Mouse (Mus musculus) midbrain, embryonic 12.5 days (tissue): ENCODE data around the gene Csf2rb2. TPM values are rescaled to one million over a fixed set of nuclear protein-coding genes. Genes with fewer than 3 reads are reported as not detected.
"Not testable (repeated sequence)": the region's sequence is repeated elsewhere in the genome, so short reads cannot be mapped to it uniquely, and the experiment has no call there.

Experiments
- ATAC-seq: fragments of 200-750 bp; cut with Nextera tagmentation; 2 replicates; pipeline ENCODE4 v1.8.0; 2017; ENCODE audit warnings: low read depth, moderate TSS enrichment, moderate library complexity; ENCODE audit not compliant: low FRiP score
- H3K27ac ChIP-seq: fragments of 300-500 bp; sonication (generic); replicated peaks from 2 replicates; pipeline ENCODE4 v1.5.1; 2016; ENCODE audit warnings: mild to moderate bottlenecking
- H3K27me3 ChIP-seq: fragments of 300-500 bp; sonication (generic); 2 replicates; pipeline ENCODE4 v1.6.1; 2016; ENCODE audit warnings: mild to moderate bottlenecking
- H3K36me3 ChIP-seq: fragments of 300-500 bp; sonication (generic); 2 replicates; pipeline ENCODE4 v1.6.1; 2016
- H3K4me1 ChIP-seq: fragments of 300-500 bp; sonication (generic); 2 replicates; pipeline ENCODE4 v1.6.1; 2016
- H3K4me2 ChIP-seq: fragments of 300-500 bp; sonication (generic); replicated peaks from 2 replicates; pipeline ENCODE4 v1.6.1; 2016; ENCODE audit warnings: mild to moderate bottlenecking, moderate library complexity
- H3K4me3 ChIP-seq: fragments of 300-500 bp; sonication (generic); 2 replicates; pipeline ENCODE4 v1.5.1; 2016; ENCODE audit warnings: mild to moderate bottlenecking
- H3K9ac ChIP-seq: fragments of 300-500 bp; sonication (generic); replicated peaks from 2 replicates; pipeline ENCODE4 v1.6.1; 2016; ENCODE audit warnings: mild to moderate bottlenecking, moderate library complexity
- H3K9me3 ChIP-seq: fragments of 300-500 bp; sonication (generic); 2 replicates; pipeline ENCODE4 v1.6.1; 2016; ENCODE audit warnings: mild to moderate bottlenecking
- WGBS: fragments of 180-500 bp; shearing (Covaris S2); methylation state at CpG from one replicate; pipeline ENCODE4 v1.1.7; 2016; 5-methylcytosine and 5-hydroxymethylcytosine counted together
- polyA plus RNA-seq: library from polyadenylated mRNA; unstranded; fragments of >200 nt; fragmentation: Nextera tagmentation; extraction: Ambion mirVana; gene quantifications from 2 replicates; pipeline ENCODE4 v1.2.1, GENCODE M21; 2016

Csf2rb2 gene
- polyA plus RNA-seq, 1 experiment from 2014 or later = 0.18 TPM

DNA sequence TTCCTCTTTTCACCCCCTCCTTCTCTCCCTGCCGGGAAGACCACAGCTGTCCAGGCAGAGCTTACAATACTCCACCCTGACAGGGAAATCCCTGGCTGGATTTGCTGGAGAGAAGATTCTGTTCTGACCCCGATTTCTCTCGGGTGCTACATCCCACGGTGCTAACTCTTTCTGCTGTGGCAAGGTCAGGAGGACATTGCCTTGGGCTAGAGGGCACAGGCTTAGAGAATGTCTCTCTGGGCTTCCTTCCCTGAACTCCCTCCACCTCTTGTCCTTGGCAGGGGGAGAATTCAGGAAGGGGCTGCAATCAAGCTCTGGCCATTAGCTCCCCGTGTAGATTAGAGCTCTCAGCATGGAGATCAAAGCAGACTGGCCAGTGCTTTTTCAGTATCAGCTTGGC, 4.3 kb upstream of the Csf2rb2 start:
- Histone ChIP-seq H3K9ac (no peak overlapping the region), H3K4me3 (no peak overlapping the region), H3K4me2 (no peak overlapping the region), H3K27ac (no peak overlapping the region), H3K9me3 (no peaks in the 10 kb centered on the region), H3K27me3 (no peaks in the 10 kb centered on the region; the same call in 1 of the 2 replicates), H3K4me1 (no peaks in the 10 kb centered on the region), H3K36me3 (no peaks in the 10 kb centered on the region)
- no peak for ATAC-seq
- WGBS = 42% methylated on average over 5 of the region's 5 CpGs

DNA sequence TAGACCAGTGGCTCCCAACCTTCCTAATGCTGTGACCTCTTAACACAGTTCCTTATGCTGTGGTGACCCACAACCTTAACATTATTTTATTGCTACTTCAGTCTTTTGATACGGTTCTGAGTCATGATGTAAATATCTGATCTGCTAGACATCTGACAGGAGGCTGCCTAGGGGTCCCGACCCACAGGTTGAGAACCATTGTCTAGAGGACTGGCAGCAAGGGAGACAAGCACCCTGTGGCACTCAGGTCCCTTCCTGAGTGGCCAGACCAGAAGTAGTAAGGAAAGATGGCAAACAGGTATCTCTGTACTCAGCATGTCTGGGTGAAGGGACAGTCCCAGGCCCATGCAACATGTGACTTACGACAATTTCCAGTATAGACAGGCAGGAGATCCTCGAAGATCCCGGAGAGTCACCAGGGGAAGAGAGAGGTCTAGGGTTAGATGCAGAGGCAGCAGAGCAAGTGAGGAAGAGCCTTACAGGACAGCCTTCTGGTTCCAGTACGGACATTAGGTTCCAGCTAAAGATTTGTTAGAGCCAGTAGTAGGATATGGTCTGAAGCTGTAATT, 1.8 kb downstream of the Csf2rb2 start:
- H3K4me2 ChIP-seq = no peak overlapping the region
- no peak overlapping the region for H3K27ac ChIP-seq
- H3K4me3 ChIP-seq = no peak overlapping the region
- H3K36me3 ChIP-seq = no peaks in the 10 kb centered on the region
- no peak for ATAC-seq
- WGBS = 91% methylated on average over 6 of the region's 6 CpGs
- no peak overlapping the region for H3K9ac ChIP-seq
- H3K4me1 ChIP-seq = no peaks in the 10 kb centered on the region
- H3K27me3 ChIP-seq = no peaks in the 10 kb centered on the region; the same call in 1 of the 2 replicates
- H3K9me3 ChIP-seq = no peaks in the 10 kb centered on the region

DNA sequence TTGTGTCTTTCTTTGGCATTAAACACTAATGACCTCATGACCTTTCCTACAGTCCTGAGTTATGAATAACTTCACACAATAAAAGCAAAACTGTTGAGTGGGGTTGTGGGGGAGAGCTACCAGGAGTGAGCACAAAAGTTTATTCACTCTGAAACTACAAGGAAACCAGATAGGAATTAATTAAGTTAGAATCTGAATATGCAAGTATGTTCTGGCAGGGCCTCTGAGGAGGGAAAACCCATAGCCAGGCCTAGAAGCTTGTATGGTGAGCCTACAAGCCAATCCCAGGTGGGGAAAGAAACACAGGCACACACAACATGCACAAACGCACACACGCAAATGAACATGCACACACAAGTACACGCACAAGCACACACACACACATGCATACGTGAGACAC, 2.8 kb downstream of the Csf2rb2 start:
- H3K27me3 ChIP-seq = no peaks in the 10 kb centered on the region; the same call in 1 of the 2 replicates
- H3K36me3 ChIP-seq = no peaks in the 10 kb centered on the region
- no peak overlapping the region for H3K27ac ChIP-seq
- no peak for ATAC-seq
- H3K9me3 ChIP-seq = no peaks in the 10 kb centered on the region
- H3K4me1 ChIP-seq = no peaks in the 10 kb centered on the region
- no peak overlapping the region for H3K9ac ChIP-seq
- no peak overlapping the region for H3K4me3 ChIP-seq
- no peak overlapping the region for H3K4me2 ChIP-seq
- 90% methylated on average over 4 of the region's 4 CpGs for WGBS

DNA sequence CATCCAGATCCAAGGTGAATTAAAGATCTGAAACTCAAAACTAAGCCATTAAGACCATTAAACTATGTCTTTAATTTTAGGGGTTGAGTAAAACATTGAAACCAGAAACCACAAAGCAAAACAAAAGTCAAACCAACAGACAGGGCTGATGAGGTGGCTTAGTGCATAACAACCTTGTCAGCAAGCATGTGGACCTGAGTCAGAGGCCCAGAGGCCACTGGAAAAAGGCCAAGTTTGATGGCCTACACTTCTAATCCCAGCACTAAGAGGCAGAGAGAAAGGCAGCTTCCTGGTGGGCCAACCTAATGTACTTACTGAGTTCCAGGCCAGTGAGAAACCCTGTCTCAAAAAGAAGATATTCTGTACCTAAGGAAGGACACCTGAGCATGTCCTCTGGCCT, 4.7 kb downstream of the Csf2rb2 start:
- Histone ChIP-seq H3K4me2 (no peak overlapping the region), H3K9ac (no peak overlapping the region), H3K4me1 (no peaks in the 10 kb centered on the region), H3K9me3 (no peaks in the 10 kb centered on the region), H3K27ac (no peak overlapping the region), H3K36me3 (no peaks in the 10 kb centered on the region), H3K4me3 (no peak overlapping the region), H3K27me3 (no peaks in the 10 kb centered on the region; the same call in 1 of the 2 replicates)
- no peak for ATAC-seq

DNA sequence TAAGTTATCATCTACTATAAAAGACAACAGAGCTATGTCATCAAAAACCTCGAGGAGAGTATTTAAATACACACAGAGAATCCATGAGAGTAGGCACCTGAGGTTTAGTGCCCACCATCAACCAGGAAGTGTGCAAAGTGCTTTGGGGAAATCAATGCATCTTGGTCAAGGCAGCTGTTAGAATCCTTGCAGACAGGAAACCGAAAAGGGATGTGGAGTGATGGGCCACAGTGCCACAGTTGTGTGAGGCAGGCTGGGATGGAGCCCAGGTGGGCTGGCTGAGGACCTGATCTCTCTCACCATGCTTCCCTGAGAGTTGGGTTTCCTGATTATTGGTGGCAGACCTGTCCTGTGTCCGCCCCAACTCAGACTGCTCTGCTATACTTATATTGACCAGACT, 5.9 kb downstream of the Csf2rb2 start:
- Histone ChIP-seq H3K36me3 (no peaks in the 10 kb centered on the region), H3K4me3 (no peak overlapping the region), H3K9me3 (no peaks in the 10 kb centered on the region), H3K27ac (no peak overlapping the region), H3K4me2 (no peak overlapping the region), H3K4me1 (no peaks in the 10 kb centered on the region), H3K9ac (no peak overlapping the region), H3K27me3 (no peaks in the 10 kb centered on the region)
- 82% methylated on average over 3 of the region's 3 CpGs for WGBS
- ATAC-seq = no peak

DNA sequence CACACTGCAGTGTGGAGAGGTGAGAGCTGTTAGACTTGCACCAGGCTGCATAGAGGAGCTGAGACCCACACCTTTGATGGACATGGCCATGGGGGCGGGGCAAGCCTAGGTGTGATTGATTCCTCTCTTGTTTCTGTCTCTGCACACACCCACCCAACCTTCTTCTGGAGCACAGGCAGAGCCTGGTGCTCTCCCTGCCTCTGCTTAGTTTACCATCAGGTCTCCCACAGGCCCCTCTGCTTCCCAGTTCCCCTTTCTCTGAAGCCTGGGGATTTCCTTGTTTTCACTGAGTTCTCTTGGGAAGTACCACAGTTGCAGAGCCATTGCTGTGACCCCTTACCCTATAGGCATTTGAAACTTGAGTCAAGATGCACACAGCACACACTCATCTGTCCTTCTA, 7.0 kb downstream of the Csf2rb2 start:
- Histone ChIP-seq H3K27me3 (no peaks in the 10 kb centered on the region), H3K4me3 (no peak overlapping the region), H3K27ac (no peak overlapping the region), H3K36me3 (no peaks in the 10 kb centered on the region), H3K4me2 (no peak overlapping the region), H3K9me3 (no peaks in the 10 kb centered on the region), H3K9ac (no peak overlapping the region), H3K4me1 (no peaks in the 10 kb centered on the region)
- WGBS = 79% methylated on average over 1 of the region's 1 CpGs
- ATAC-seq = no peak

DNA sequence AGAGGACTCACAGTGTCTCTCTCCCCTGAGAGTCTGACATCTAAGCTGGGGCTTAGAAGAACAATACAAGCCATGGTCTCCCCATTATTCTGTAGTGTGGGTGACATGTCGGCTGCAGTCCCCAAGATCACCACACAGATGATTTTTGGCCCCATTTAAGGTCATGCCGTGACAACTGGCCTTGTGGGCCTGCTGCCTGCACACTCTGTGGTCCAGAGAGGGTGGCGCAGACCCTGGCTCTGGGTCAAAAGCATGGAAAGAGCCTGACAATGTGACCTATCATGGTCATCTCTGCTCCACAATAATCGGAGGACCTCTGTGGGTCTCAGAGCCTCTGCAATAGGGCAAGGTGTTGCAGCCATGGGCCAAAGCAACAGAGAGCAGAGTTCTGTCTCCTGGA, 11.8 kb downstream of the Csf2rb2 start:
- no peak overlapping the region for H3K9ac ChIP-seq
- no peaks in the 10 kb centered on the region for H3K9me3 ChIP-seq
- H3K36me3 ChIP-seq = no peaks in the 10 kb centered on the region
- no peak overlapping the region for H3K4me3 ChIP-seq
- WGBS = 78% methylated on average over 4 of the region's 4 CpGs
- H3K27ac ChIP-seq = no peak overlapping the region
- no peak for ATAC-seq
- H3K27me3 ChIP-seq = no peaks in the 10 kb centered on the region
- 0 out of 2 replicates have a peak, but pooled peaks cover 4% of the 10 kb centered on the region for H3K4me1 ChIP-seq
- H3K4me2 ChIP-seq = no peak overlapping the region

DNA sequence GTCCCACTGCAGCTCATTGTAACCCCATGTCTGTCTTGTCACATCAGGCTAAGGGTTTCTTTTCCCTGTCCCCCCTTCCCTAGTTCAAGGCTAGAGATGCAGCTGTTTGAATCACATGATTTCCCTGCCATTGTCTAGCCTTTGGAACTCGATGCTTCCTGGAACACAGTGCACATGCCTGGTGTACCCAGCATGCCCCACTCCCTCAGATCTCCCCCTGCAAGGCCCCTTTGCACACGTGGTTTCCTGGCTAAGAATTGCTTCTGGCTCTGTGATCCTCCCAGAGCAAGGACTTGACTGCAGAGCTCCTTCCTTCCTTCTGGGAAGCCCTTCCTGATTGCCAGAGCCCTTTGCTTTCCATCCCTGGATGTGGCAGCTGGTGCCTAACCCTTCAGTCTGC, 12.3 kb downstream of the Csf2rb2 start:
- not testable (repeated sequence) for H3K9me3 ChIP-seq, H3K27ac ChIP-seq, H3K36me3 ChIP-seq, H3K9ac ChIP-seq, H3K4me1 ChIP-seq, H3K4me2 ChIP-seq, H3K4me3 ChIP-seq, H3K27me3 ChIP-seq, ATAC-seq
- 11% methylated on average over 2 of the region's 2 CpGs for WGBS

DNA sequence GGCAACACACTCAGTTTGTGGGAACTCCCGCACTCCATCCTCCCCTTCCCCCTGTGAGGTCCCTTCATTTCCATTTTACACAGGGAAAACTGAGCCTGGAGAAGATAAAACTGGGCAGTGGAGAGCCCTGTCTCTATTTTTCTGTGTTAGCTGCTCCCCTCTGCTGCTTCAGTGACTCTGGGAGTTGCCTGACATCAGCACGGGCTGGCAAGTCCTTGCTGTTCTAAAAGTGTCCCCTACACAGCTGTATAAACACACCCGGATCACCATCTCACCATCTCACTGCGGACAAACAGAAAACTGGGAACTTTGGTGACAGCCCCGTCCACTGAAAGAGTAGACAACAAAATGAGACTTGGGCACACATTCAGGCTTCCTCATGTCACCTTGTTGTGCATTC, 15.7 kb downstream of the Csf2rb2 start:
- H3K4me2 ChIP-seq, H3K9me3 ChIP-seq, ATAC-seq, H3K27ac ChIP-seq, H3K4me3 ChIP-seq, H3K9ac ChIP-seq, H3K36me3 ChIP-seq, H3K4me1 ChIP-seq, H3K27me3 ChIP-seq: not testable (repeated sequence)
- 80% methylated on average over 5 of the region's 5 CpGs for WGBS

DNA sequence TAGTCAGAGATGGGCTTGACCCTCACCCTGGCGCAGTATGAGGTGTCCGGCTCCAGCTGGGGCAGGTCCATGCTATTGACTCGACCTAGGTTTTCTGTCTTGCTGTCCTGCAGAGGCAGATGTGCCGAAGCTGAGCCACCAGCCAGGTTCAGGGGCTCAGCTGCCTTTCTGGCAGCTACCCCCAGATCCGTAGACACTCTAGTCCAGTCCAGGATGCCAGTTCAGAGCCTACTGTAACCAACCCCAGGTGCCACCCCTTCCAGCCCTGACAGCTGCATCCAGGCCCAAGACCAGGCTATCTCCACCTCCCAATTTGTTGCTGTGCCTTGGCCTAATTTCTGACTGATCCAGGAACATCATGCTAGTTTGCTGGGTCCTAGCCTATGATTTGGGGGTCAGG, 17.6 kb downstream of the Csf2rb2 start:
- 88% methylated on average over 5 of the region's 5 CpGs for WGBS
- ATAC-seq = no peak
- H3K4me3 ChIP-seq = no peak overlapping the region
- no peak overlapping the region for H3K9ac ChIP-seq
- no peaks in the 10 kb centered on the region for H3K27me3 ChIP-seq
- H3K4me2 ChIP-seq = no peak overlapping the region
- H3K4me1 ChIP-seq = 0 out of 2 replicates have a peak, but pooled peaks cover 3% of the 10 kb centered on the region
- no peaks in the 10 kb centered on the region for H3K36me3 ChIP-seq
- H3K9me3 ChIP-seq = no peaks in the 10 kb centered on the region
- no peak overlapping the region for H3K27ac ChIP-seq

DNA sequence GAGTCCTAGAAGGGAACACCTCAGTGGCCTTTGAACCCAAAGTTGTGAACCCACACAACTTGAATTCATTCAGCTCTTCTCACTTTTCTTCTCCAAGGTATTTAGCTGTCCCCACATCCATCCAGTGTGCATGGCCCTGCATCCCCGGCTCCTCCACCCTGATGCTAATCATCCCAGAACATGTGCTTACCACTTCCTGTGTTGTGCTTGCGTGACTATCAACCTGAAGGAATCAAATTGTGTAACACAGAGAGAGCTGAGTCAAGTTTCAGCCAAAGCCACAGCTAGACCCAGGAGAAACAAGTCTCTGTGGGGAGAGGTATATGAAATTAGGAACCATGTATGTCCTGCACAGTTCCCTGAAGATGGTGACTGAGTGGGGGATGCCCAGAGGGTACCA, 27.2 kb downstream of the Csf2rb2 start:
- Histone ChIP-seq H3K4me3 (no peak overlapping the region), H3K27me3 (no peaks in the 10 kb centered on the region), H3K9me3 (no peaks in the 10 kb centered on the region), H3K9ac (no peak overlapping the region), H3K27ac (no peak overlapping the region), H3K36me3 (no peaks in the 10 kb centered on the region), H3K4me1 (0 out of 2 replicates have a peak, but pooled peaks cover 4% of the 10 kb centered on the region), H3K4me2 (no peak overlapping the region)
- ATAC-seq = no peak
- 82% methylated on average over 2 of the region's 2 CpGs for WGBS

DNA sequence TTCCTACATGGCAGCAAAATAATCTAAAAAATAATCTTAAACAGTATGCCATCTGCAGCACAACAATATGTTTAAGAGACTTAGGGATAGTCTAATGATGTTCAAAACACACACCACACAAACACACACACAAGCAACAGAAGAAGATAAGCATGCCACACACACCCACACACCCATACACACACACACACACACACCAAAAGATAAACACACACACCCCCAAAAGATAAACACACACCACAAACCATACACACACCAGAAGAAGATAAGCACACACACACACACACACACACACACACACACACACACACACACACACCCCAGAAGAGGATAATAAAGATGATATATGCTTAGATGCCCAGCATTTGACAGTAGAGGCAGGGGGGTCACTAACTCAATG, 34.3 kb downstream of the Csf2rb2 start:
- no peak for ATAC-seq
- H3K4me3 ChIP-seq = no peak overlapping the region

DNA sequence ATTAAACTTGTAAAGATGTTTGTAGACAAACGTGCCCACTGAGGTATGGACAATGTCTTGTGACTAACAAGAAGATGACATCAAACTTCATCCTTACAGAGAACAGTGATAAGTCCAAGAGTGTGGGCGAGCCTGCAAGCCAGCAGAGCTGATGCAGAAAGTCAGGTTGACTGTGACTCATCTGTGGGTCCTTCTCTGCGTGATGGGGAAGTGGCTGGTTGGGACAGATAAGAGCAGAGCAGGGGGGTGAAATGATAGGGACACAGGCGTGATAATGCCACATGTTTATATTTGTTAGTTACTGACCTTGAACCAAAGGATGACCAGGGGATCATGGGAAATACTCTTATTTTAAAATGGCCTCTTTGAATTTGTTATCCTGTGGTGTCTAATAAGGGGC, 37.7 kb downstream of the Csf2rb2 start:
- no peaks in the 10 kb centered on the region for H3K27me3 ChIP-seq
- H3K9me3 ChIP-seq = peaks cover 5% of the 10 kb centered on the region; the same call in 1 of the 2 replicates
- no peak overlapping the region for H3K4me3 ChIP-seq
- 75% methylated on average over 4 of the region's 4 CpGs for WGBS
- H3K27ac ChIP-seq = no peak overlapping the region
- no peak overlapping the region for H3K9ac ChIP-seq
- no peaks in the 10 kb centered on the region for H3K36me3 ChIP-seq
- no peaks in the 10 kb centered on the region for H3K4me1 ChIP-seq
- H3K4me2 ChIP-seq = no peak overlapping the region
- ATAC-seq = no peak

More for the DNA sequence above, 34.3 kb downstream of the Csf2rb2 start:
- no peak overlapping the region for H3K27ac ChIP-seq
- 0 out of 2 replicates have a peak, but pooled peaks cover 3% of the 10 kb centered on the region for H3K4me1 ChIP-seq
- no peak overlapping the region for H3K4me2 ChIP-seq
- no peak overlapping the region for H3K9ac ChIP-seq
- no peaks in the 10 kb centered on the region for H3K36me3 ChIP-seq
- H3K9me3 ChIP-seq = peaks cover 5% of the 10 kb centered on the region; the same call in 1 of the 2 replicates
- no peaks in the 10 kb centered on the region for H3K27me3 ChIP-seq
